Mouse (Mus musculus): ENCODE measurements around the gene Zfp239. TPM values are rescaled to one million over a fixed set of nuclear protein-coding genes. Genes with fewer than 3 reads are reported as not detected.

Zfp239 gene
- 5.9 and 7.5 TPM in 2 replicates for polyA plus RNA-seq (2015; fragmentation: Nextera tagmentation; extraction: Ambion mirVana)

- H3K9ac ChIP-seq (ENCODE audit: low read length): peak within 1 kb of the TSS; percentile 77
- H3K4me2 ChIP-seq (ENCODE audit: low read depth, low read length): peak within 1 kb of the TSS; percentile 95
- H3K36me3 ChIP-seq (ENCODE audit: control insufficient read depth, insufficient read depth, low read length): no peaks in the 10 kb centered on the region
- peak within 1 kb of the TSS; percentile 83 for H3K4me3 ChIP-seq (ENCODE audit: low read length)
- peaks cover 3% of the 10 kb centered on the region for H3K4me1 ChIP-seq (replicated peaks; ENCODE audit: control insufficient read depth, insufficient read depth, low read length)
- no peaks in the 10 kb centered on the region for H3K27me3 ChIP-seq (ENCODE audit: control insufficient read depth, insufficient read depth, low read depth, low read length)
- ATAC-seq (ENCODE audit: low read depth): no peak
- no peaks in the 10 kb centered on the region for H3K9me3 ChIP-seq (ENCODE audit: control insufficient read depth, low read length)
- no peak within 1 kb of the TSS for H3K27ac ChIP-seq (ENCODE audit: low read length)
- WGBS: 61% methylated on average over 6 of the region's 6 CpGs
Observed at GRCm38 (mm10) chr6:117861848-117862247, at the start of gene Zfp239. Zfp239 (plus strand) TSS chr6:117862100.

- H3K36me3 ChIP-seq (ENCODE audit: control insufficient read depth, insufficient read depth, low read length): no peaks in the 10 kb centered on the region
- no peak for ATAC-seq (ENCODE audit: low read depth)
Observed at GRCm38 (mm10) chr6:117814681-117815080, 47.2 kb upstream of the Zfp239 start.

GRCm38 (mm10) chr6:117817108-117817541 lies 44.8 kb upstream of the Zfp239 start:
- 38% methylated on average over 4 of the region's 5 CpGs for WGBS

More at GRCm38 (mm10) chr6:117814681-117815080, 47.2 kb upstream of the Zfp239 start:
- no peaks in the 10 kb centered on the region for H3K4me1 ChIP-seq (replicated peaks; ENCODE audit: control insufficient read depth, insufficient read depth, low read length)
- H3K4me2 ChIP-seq (ENCODE audit: low read depth, low read length): no peak overlapping the region
- no peak overlapping the region for H3K9ac ChIP-seq (ENCODE audit: low read length)
- H3K27ac ChIP-seq (ENCODE audit: low read length): no peak overlapping the region
- no peaks in the 10 kb centered on the region for H3K27me3 ChIP-seq (ENCODE audit: control insufficient read depth, insufficient read depth, low read depth, low read length)
- no peaks in the 10 kb centered on the region for H3K9me3 ChIP-seq (ENCODE audit: control insufficient read depth, low read length)
- H3K4me3 ChIP-seq (ENCODE audit: low read length): no peak overlapping the region

GRCm38 (mm10) chr6:117820327-117820726 lies 41.6 kb upstream of the Zfp239 start:
- Histone ChIP-seq H3K4me1 (replicated peaks; ENCODE audit: control insufficient read depth, insufficient read depth, low read length) (no peaks in the 10 kb centered on the region), H3K36me3 (ENCODE audit: control insufficient read depth, insufficient read depth, low read length) (no peaks in the 10 kb centered on the region), H3K4me3 (ENCODE audit: low read length) (no peak overlapping the region), H3K27ac (ENCODE audit: low read length) (no peak overlapping the region), H3K27me3 (ENCODE audit: control insufficient read depth, insufficient read depth, low read depth, low read length) (no peaks in the 10 kb centered on the region), H3K9me3 (ENCODE audit: control insufficient read depth, low read length) (no peaks in the 10 kb centered on the region), H3K4me2 (ENCODE audit: low read depth, low read length) (no peak overlapping the region), H3K9ac (ENCODE audit: low read length) (no peak overlapping the region)
- 83% methylated on average over 14 of the region's 14 CpGs for WGBS
- ATAC-seq (ENCODE audit: low read depth): no peak

More at GRCm38 (mm10) chr6:117817108-117817541, 44.8 kb upstream of the Zfp239 start:
- Histone ChIP-seq H3K36me3 (ENCODE audit: control insufficient read depth, insufficient read depth, low read length) (no peaks in the 10 kb centered on the region), H3K9ac (ENCODE audit: low read length) (no peak overlapping the region), H3K4me1 (replicated peaks; ENCODE audit: control insufficient read depth, insufficient read depth, low read length) (no peaks in the 10 kb centered on the region), H3K27ac (ENCODE audit: low read length) (no peak overlapping the region), H3K4me2 (ENCODE audit: low read depth, low read length) (no peak overlapping the region), H3K9me3 (ENCODE audit: control insufficient read depth, low read length) (no peaks in the 10 kb centered on the region), H3K4me3 (ENCODE audit: low read length) (no peak overlapping the region), H3K27me3 (ENCODE audit: control insufficient read depth, insufficient read depth, low read depth, low read length) (no peaks in the 10 kb centered on the region)
- no peak for ATAC-seq (ENCODE audit: low read depth)

GRCm38 (mm10) chr6:117825369-117825768 lies 36.5 kb upstream of the Zfp239 start:
- Histone ChIP-seq H3K4me1 (replicated peaks; ENCODE audit: control insufficient read depth, insufficient read depth, low read length) (no peaks in the 10 kb centered on the region), H3K9me3 (ENCODE audit: control insufficient read depth, low read length) (no peaks in the 10 kb centered on the region), H3K27ac (ENCODE audit: low read length) (no peak overlapping the region), H3K4me2 (ENCODE audit: low read depth, low read length) (no peak overlapping the region), H3K9ac (ENCODE audit: low read length) (no peak overlapping the region), H3K27me3 (ENCODE audit: control insufficient read depth, insufficient read depth, low read depth, low read length) (no peaks in the 10 kb centered on the region; the same call in 1 of the 2 replicates), H3K4me3 (ENCODE audit: low read length) (no peak overlapping the region), H3K36me3 (ENCODE audit: control insufficient read depth, insufficient read depth, low read length) (no peaks in the 10 kb centered on the region)
- WGBS: 12% methylated on average over 4 of the region's 4 CpGs
- ATAC-seq (ENCODE audit: low read depth): peak; percentile 59; the same call in 1 of the 2 replicates

GRCm38 (mm10) chr6:117828273-117828672 lies 33.6 kb upstream of the Zfp239 start:
- Histone ChIP-seq H3K4me2 (ENCODE audit: low read depth, low read length) (no peak overlapping the region), H3K9ac (ENCODE audit: low read length) (no peak overlapping the region), H3K4me3 (ENCODE audit: low read length) (no peak overlapping the region), H3K27ac (ENCODE audit: low read length) (no peak overlapping the region), H3K4me1 (replicated peaks; ENCODE audit: control insufficient read depth, insufficient read depth, low read length) (no peaks in the 10 kb centered on the region), H3K27me3 (ENCODE audit: control insufficient read depth, insufficient read depth, low read depth, low read length) (no peaks in the 10 kb centered on the region; the same call in 1 of the 2 replicates), H3K36me3 (ENCODE audit: control insufficient read depth, insufficient read depth, low read length) (no peaks in the 10 kb centered on the region), H3K9me3 (ENCODE audit: control insufficient read depth, low read length) (no peaks in the 10 kb centered on the region)
- ATAC-seq (ENCODE audit: low read depth): no peak
- WGBS: 16% methylated on average over 9 of the region's 9 CpGs

- WGBS: under 1% methylated on average over 66 of the region's 66 CpGs
- peak; percentile 97 for ATAC-seq (ENCODE audit: low read depth)
Observed at GRCm38 (mm10) chr6:117840686-117841510, 21.0 kb upstream of the Zfp239 start, which contains the start of gene Zfp637. Zfp637 (plus strand) TSS chr6:117841180.

GRCm38 (mm10) chr6:117841511-117841955 lies 20.4 kb upstream of the Zfp239 start:
- Histone ChIP-seq H3K4me3 (ENCODE audit: low read length) (peak overlapping the region; percentile 99), H3K27ac (ENCODE audit: low read length) (peak overlapping the region; percentile 98), H3K27me3 (ENCODE audit: control insufficient read depth, insufficient read depth, low read depth, low read length) (no peaks in the 10 kb centered on the region), H3K4me2 (ENCODE audit: low read depth, low read length) (peak overlapping the region; percentile 70), H3K9ac (ENCODE audit: low read length) (peak overlapping the region; percentile 100), H3K4me1 (replicated peaks; ENCODE audit: control insufficient read depth, insufficient read depth, low read length) (peaks cover 19% of the 10 kb centered on the region), H3K9me3 (ENCODE audit: control insufficient read depth, low read length) (no peaks in the 10 kb centered on the region), H3K36me3 (ENCODE audit: control insufficient read depth, insufficient read depth, low read length) (peaks cover 24% of the 10 kb centered on the region)
- WGBS: 2% methylated on average over 12 of the region's 12 CpGs
- no peak for ATAC-seq (ENCODE audit: low read depth)

More at GRCm38 (mm10) chr6:117840686-117841510, 21.0 kb upstream of the Zfp239 start, which contains the start of gene Zfp637:
- Histone ChIP-seq H3K27me3 (ENCODE audit: control insufficient read depth, insufficient read depth, low read depth, low read length) (no peaks in the 10 kb centered on the region), H3K4me3 (ENCODE audit: low read length) (peak within 1 kb of the TSS; percentile 99), H3K9ac (ENCODE audit: low read length) (peak within 1 kb of the TSS; percentile 100), H3K4me1 (replicated peaks; ENCODE audit: control insufficient read depth, insufficient read depth, low read length) (peaks cover 19% of the 10 kb centered on the region), H3K4me2 (ENCODE audit: low read depth, low read length) (peak within 1 kb of the TSS; percentile 91), H3K36me3 (ENCODE audit: control insufficient read depth, insufficient read depth, low read length) (peaks cover 20% of the 10 kb centered on the region), H3K27ac (ENCODE audit: low read length) (peak within 1 kb of the TSS; percentile 98), H3K9me3 (ENCODE audit: control insufficient read depth, low read length) (no peaks in the 10 kb centered on the region)

- no peaks in the 10 kb centered on the region for H3K9me3 ChIP-seq (ENCODE audit: control insufficient read depth, low read length)
- H3K9ac ChIP-seq (ENCODE audit: low read length): no peak overlapping the region
- H3K4me3 ChIP-seq (ENCODE audit: low read length): no peak overlapping the region
- ATAC-seq (ENCODE audit: low read depth): no peak
- H3K4me2 ChIP-seq (ENCODE audit: low read depth, low read length): no peak overlapping the region
- H3K27ac ChIP-seq (ENCODE audit: low read length): no peak overlapping the region
- peaks cover 19% of the 10 kb centered on the region for H3K4me1 ChIP-seq (replicated peaks; ENCODE audit: control insufficient read depth, insufficient read depth, low read length)
- 53% methylated on average over 9 of the region's 9 CpGs for WGBS
- H3K27me3 ChIP-seq (ENCODE audit: control insufficient read depth, insufficient read depth, low read depth, low read length): no peaks in the 10 kb centered on the region
- peaks cover 42% of the 10 kb centered on the region for H3K36me3 ChIP-seq (ENCODE audit: control insufficient read depth, insufficient read depth, low read length)
Observed at GRCm38 (mm10) chr6:117844597-117844996, 17.3 kb upstream of the Zfp239 start.
